Mouse (Mus musculus) small intestine, adult 2 months (tissue): Measurements from ENCODE around the gene Ddah1. TPM values are rescaled to one million over a fixed set of nuclear protein-coding genes. Genes with fewer than 3 reads are reported as not detected.

Experiments used
- H3K27ac ChIP-seq: fragments of 200-500 bp; 2 replicates; pipeline ENCODE4 v1.5.1; 2012; ENCODE audit warnings: low read depth, low read length, control low read depth, inconsistent platforms; ENCODE audit not compliant: insufficient read depth
- H3K27me3 ChIP-seq: fragments of 200-500 bp; 2 replicates; pipeline ENCODE4 v1.6.1; 2012; ENCODE audit warnings: mild to moderate bottlenecking, moderate library complexity, low read length, inconsistent platforms; ENCODE audit not compliant: control insufficient read depth, insufficient read depth
- H3K36me3 ChIP-seq: fragments of 200-500 bp; 2 replicates; pipeline ENCODE4 v1.6.1; 2012; ENCODE audit warnings: mild to moderate bottlenecking, low read length, control low read depth, inconsistent platforms; ENCODE audit not compliant: control insufficient read depth, insufficient read depth
- H3K4me1 ChIP-seq: fragments of 200-500 bp; 2 replicates; pipeline ENCODE4 v1.6.1; 2012; ENCODE audit warnings: low read length, inconsistent platforms, mixed read lengths; ENCODE audit not compliant: control insufficient read depth, insufficient read depth, insufficient read length
- H3K4me3 ChIP-seq: fragments of 200-500 bp; 2 replicates; pipeline ENCODE4 v1.5.1; 2012; ENCODE audit warnings: low read depth, mild to moderate bottlenecking, control low read depth, inconsistent platforms, low read length, moderate library complexity
- CTCF ChIP-seq: fragments of 200-500 bp; IDR thresholded peaks from 2 replicates; pipeline ENCODE4 v1.5.1; 2012; ENCODE audit warnings: low read depth, mild to moderate bottlenecking, control low read depth, inconsistent platforms, low read length, moderate library complexity, mixed read lengths; ENCODE audit not compliant: insufficient replicate concordance, insufficient read length; ENCODE audit errors: extremely low read depth
- POLR2A ChIP-seq: fragments of 200-500 bp; IDR thresholded peaks from 2 replicates; pipeline ENCODE4 v1.6.1; 2012; ENCODE audit warnings: low read depth, mild to moderate bottlenecking, control low read depth, inconsistent platforms, low read length, moderate library complexity
- whole genome bisulfite sequencing: fragments of 180-500 bp; shearing (Covaris S2); methylation state at CpG from one replicate; pipeline ENCODE4 v1.1.7; 2018; 5-methylcytosine and 5-hydroxymethylcytosine counted together
- polyA plus RNA-seq: library from polyadenylated mRNA; depleted of rRNA; stranded (reverse); fragments of >200 nt; gene quantifications from 2 replicates; pipeline ENCODE4 v1.2.3, GENCODE M21; 2012

Ddah1 gene
- polyA plus RNA-seq, 1 experiment, result 1.7 TPM

DNA sequence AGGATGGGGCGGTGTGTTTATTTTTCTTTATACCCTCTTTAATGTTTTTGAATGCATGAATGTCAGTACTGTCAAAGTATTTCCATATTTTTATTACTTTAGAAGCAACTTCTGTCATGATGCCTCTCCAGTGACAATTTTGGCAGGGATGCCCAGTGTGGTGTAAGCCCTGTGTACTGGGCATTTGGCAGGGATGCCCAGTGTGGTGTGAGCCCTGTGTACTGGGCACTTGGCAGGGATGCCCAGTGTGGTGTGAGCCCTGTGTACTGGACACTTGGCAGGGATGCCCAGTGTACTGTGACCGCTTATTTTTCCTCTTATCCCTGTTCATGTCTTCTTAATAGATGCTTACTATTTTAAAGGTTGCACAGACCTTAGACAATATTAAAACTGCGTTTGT, 85.4 kb downstream of the Ddah1 start:
- no peaks in the 10 kb centered on the region for H3K36me3 ChIP-seq
- whole genome bisulfite sequencing, result 85% methylated on average over 3 of the region's 3 CpGs
- H3K27me3 ChIP-seq, result no peaks in the 10 kb centered on the region
- no peak for TF ChIP-seq POLR2A
- H3K27ac ChIP-seq, result no peak overlapping the region
- H3K4me3 ChIP-seq, result no peak overlapping the region
- no peaks in the 10 kb centered on the region for H3K4me1 ChIP-seq

DNA sequence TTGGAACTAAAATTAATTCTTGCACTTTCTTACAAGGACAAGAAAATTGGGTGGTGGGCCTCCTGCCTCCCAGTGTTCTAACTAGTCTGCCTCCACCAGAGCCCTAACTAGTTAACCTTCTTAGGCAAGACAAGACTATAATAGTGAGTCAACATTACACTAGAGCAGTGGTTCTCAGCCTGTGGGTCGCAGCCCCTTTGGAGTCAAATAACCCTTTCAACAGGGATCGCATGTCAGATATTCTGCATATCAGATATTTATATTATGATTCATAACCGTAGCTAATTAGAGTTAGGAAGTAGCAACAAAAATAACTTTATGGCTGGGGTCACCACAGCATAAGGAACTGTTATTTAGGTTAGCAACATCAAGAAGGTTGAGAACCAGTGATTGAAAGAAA, 86.4 kb downstream of the Ddah1 start:
- no peaks in the 10 kb centered on the region for H3K27me3 ChIP-seq
- no peak overlapping the region for H3K27ac ChIP-seq
- H3K4me3 ChIP-seq, result no peak overlapping the region
- WGBS, result 77% methylated on average over 3 of the region's 3 CpGs
- no peaks in the 10 kb centered on the region for H3K4me1 ChIP-seq
- TF ChIP-seq POLR2A (no peak), CTCF (no peak)
- no peaks in the 10 kb centered on the region for H3K36me3 ChIP-seq

DNA sequence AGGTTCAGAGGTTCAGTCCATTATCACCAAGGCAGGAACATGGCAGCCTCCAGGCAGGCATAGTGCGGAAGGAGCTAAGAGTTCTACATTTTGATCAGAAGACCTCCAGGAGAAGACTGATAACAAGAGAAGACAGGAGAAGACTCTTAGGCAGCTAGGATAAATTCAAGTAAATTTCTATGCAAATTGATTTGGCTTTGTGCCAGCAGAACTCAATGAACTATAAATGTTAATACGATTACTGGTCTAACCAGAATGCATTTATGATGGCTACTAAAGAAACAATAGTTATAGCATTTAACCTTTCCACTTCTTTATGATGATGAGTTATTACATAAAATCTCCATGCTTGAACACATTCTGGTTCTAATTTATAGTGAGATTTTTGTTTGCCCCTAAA, 87.8 kb downstream of the Ddah1 start:
- no peak for TF ChIP-seq POLR2A
- TF ChIP-seq CTCF, result no peak
- Histone ChIP-seq H3K4me3 (no peak overlapping the region), H3K4me1 (no peaks in the 10 kb centered on the region), H3K27ac (no peak overlapping the region), H3K36me3 (no peaks in the 10 kb centered on the region), H3K27me3 (no peaks in the 10 kb centered on the region)
- WGBS, result 72% methylated on average over 2 of the region's 2 CpGs

DNA sequence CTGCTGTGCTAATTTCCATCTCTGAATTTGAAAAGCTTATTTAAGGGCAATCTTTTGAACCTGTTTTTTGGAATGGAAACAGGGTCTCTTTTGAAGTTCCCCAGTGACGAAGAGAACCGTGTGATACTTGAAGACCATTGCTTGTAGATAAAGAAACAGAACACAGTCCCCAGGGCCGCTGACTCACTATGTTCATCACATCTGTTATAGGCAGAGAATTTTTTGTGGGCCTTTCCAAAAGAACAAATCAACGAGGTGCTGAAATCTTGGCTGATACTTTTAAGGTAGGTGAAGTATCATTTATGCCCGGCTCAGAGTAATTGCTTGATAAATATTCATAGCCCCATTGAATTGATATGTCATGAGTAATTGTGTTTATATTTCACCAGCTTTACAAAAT, 93.6 kb downstream of the Ddah1 start:
- Histone ChIP-seq H3K27me3 (no peaks in the 10 kb centered on the region), H3K36me3 (no peaks in the 10 kb centered on the region), H3K4me1 (no peaks in the 10 kb centered on the region), H3K4me3 (no peak overlapping the region), H3K27ac (no peak overlapping the region)
- 84% methylated on average over 5 of the region's 5 CpGs for WGBS
- TF ChIP-seq CTCF (no peak), POLR2A (no peak)

DNA sequence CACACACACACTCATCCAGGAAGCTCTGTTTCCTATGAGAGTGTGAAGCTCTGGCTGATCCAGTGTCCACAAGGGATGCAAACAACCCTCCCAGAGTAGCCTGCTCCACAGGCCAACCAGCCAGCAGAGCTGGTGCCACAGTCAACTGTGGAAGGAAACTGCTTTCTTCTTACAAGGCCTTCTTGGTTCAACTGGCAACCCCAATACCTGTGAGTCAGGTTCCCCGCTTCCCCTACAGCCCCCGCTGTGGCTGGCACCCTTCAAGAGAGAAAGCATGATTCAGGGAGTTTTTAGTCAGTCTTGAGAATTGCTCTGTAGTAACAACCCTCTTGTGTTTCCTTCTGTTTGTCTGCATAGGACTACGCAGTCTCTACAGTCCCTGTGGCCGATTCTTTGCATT, 94.3 kb downstream of the Ddah1 start:
- H3K27me3 ChIP-seq, result no peaks in the 10 kb centered on the region
- no peaks in the 10 kb centered on the region for H3K36me3 ChIP-seq
- no peaks in the 10 kb centered on the region for H3K4me1 ChIP-seq
- 86% methylated on average over 4 of the region's 4 CpGs for WGBS
- no peak overlapping the region for H3K27ac ChIP-seq
- TF ChIP-seq CTCF, result no peak
- no peak for TF ChIP-seq POLR2A
- no peak overlapping the region for H3K4me3 ChIP-seq

DNA sequence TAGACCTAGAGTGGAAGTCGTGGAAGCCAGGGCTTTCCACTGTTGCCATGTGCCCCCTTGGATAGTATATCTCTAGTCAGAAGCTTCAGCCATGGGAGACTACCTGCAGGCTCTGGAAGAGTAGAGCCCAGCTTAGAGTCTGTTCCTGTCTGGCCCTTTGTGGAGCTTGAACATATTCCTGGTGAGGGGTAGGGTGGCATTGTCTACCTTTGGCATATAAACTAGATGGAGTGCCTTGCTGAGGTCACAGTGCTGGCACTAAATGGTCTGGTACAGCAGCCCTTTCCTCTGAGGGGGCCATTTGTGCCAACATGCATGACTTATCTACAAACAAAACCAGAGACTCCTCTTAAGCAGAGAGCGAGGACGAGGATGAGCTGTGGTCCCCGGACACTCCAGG, 95.2 kb downstream of the Ddah1 start:
- H3K36me3 ChIP-seq, result no peaks in the 10 kb centered on the region
- H3K4me1 ChIP-seq, result no peaks in the 10 kb centered on the region
- H3K4me3 ChIP-seq, result no peak overlapping the region
- H3K27ac ChIP-seq, result no peak overlapping the region
- H3K27me3 ChIP-seq, result no peaks in the 10 kb centered on the region
- TF ChIP-seq POLR2A, result no peak
- TF ChIP-seq CTCF, result no peak
- 87% methylated on average over 4 of the region's 4 CpGs for WGBS

DNA sequence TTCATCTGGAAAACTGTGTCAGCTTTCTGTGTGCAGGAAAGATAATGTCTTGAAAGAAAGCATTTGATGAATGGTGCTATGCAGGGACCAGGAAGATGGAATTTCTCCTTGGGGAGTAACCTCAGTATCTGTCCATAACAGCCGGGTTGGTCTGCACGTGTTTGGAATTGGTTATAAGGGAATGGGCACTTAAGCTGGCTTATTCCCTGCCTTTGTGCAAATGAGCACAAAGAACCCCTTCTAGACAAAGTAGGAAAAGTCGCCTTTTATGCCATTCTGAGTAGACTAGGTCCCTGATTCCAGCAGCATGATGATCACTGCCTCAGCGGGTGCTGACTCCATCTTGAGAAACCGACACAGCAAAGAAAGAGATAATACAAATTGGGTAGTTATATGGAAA, 96.0 kb downstream of the Ddah1 start:
- H3K27ac ChIP-seq, result no peak overlapping the region
- TF ChIP-seq POLR2A (no peak), CTCF (no peak)
- H3K36me3 ChIP-seq, result no peaks in the 10 kb centered on the region
- no peaks in the 10 kb centered on the region for H3K4me1 ChIP-seq
- H3K27me3 ChIP-seq, result no peaks in the 10 kb centered on the region
- no peak overlapping the region for H3K4me3 ChIP-seq
- WGBS, result 85% methylated on average over 5 of the region's 5 CpGs

DNA sequence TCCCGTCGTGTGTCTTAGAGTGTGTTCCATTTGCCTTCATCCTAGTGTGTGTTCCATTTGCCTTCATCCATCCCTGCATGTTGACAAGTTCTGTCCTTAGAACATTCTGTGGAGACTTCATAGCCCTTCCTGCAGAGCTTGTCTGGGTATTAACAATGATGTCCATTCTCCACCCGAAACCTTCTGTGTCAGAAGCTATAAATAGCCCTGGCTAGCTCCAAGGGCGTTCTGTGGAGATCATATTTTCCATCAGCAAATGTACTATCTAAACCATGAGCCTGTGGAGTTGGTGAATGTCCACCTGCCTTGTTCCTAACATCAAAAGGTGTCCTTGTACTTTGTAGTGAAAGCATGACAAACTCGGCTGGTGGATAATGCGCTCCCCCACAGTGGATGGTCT, 96.8 kb downstream of the Ddah1 start:
- TF ChIP-seq POLR2A (no peak), CTCF (no peak)
- no peaks in the 10 kb centered on the region for H3K27me3 ChIP-seq
- no peak overlapping the region for H3K27ac ChIP-seq
- H3K36me3 ChIP-seq, result no peaks in the 10 kb centered on the region
- no peaks in the 10 kb centered on the region for H3K4me1 ChIP-seq
- 88% methylated on average over 6 of the region's 6 CpGs for WGBS
- no peak overlapping the region for H3K4me3 ChIP-seq
